Mouse (Mus musculus) embryonic fibroblast, embryonic 13.5 days (primary cell): ENCODE results near the gene Ldlrad3. TPM values are rescaled to one million over a fixed set of nuclear protein-coding genes. Genes with fewer than 3 reads are reported as not detected.

Experiments
- H3K27ac ChIP-seq: 2 replicates; pipeline ENCODE4 v1.5.1; 2012; ENCODE audit warnings: low read length, control low read depth, inconsistent platforms; ENCODE audit not compliant: insufficient read depth
- H3K4me1 ChIP-seq: 2 replicates; pipeline ENCODE4 v1.6.1; 2011; ENCODE audit warnings: low read length; ENCODE audit not compliant: control insufficient read depth, insufficient read depth
- H3K4me3 ChIP-seq: 2 replicates; pipeline ENCODE4 v1.5.1; 2011; ENCODE audit warnings: mild to moderate bottlenecking, control low read depth, low read length; ENCODE audit not compliant: insufficient read depth
- CTCF ChIP-seq: IDR thresholded peaks from 2 replicates; pipeline ENCODE4 v1.5.1; 2011; ENCODE audit warnings: mild to moderate bottlenecking, control low read depth, low read length, moderate library complexity, borderline replicate concordance; ENCODE audit not compliant: insufficient read depth
- POLR2A ChIP-seq: IDR thresholded peaks from 2 replicates; pipeline ENCODE4 v1.6.1; 2011; ENCODE audit warnings: low read depth, mild to moderate bottlenecking, control low read depth, low read length, moderate library complexity
- polyA plus RNA-seq: library from polyadenylated mRNA; stranded (reverse); fragments of >200 nt; gene quantifications from 2 replicates; pipeline ENCODE4 v1.2.4, GENCODE M21; 2011; ENCODE audit warnings: low read depth; ENCODE audit not compliant: missing spikeins, insufficient read length

Ldlrad3 gene
- polyA plus RNA-seq, 1 experiment: 19.6 TPM

GRCm38 (mm10) chr2:102020546-102020945 lies 165.6 kb downstream of the Ldlrad3 start:
- no peak for TF ChIP-seq CTCF
- no peak for TF ChIP-seq POLR2A
- H3K27ac ChIP-seq: no peak overlapping the region
- no peaks in the 10 kb centered on the region for H3K4me1 ChIP-seq

GRCm38 (mm10) chr2:102014538-102015113 lies 171.6 kb downstream of the Ldlrad3 start:
- H3K27ac ChIP-seq: no peak overlapping the region
- no peak overlapping the region for H3K4me3 ChIP-seq
- TF ChIP-seq POLR2A (no peak), CTCF (no peak)
- no peaks in the 10 kb centered on the region for H3K4me1 ChIP-seq

More at GRCm38 (mm10) chr2:102020546-102020945, 165.6 kb downstream of the Ldlrad3 start:
- H3K4me3 ChIP-seq: no peak overlapping the region

GRCm38 (mm10) chr2:102011311-102011975 lies 174.7 kb downstream of the Ldlrad3 start:
- Histone ChIP-seq H3K4me3 (no peak overlapping the region), H3K4me1 (peaks cover under 1% of the 10 kb centered on the region; the same call in 1 of the 2 replicates), H3K27ac (no peak overlapping the region)
- TF ChIP-seq CTCF: no peak
- TF ChIP-seq POLR2A: no peak

- no peak for TF ChIP-seq POLR2A
- no peak for TF ChIP-seq CTCF
- Histone ChIP-seq H3K27ac (no peak overlapping the region), H3K4me1 (peaks cover 8% of the 10 kb centered on the region), H3K4me3 (no peak overlapping the region)
Observed at GRCm38 (mm10) chr2:102009766-102010265, 176.4 kb downstream of the Ldlrad3 start.

GRCm38 (mm10) chr2:102006143-102006542 lies 180.0 kb downstream of the Ldlrad3 start:
- H3K4me1 ChIP-seq: peaks cover 21% of the 10 kb centered on the region
- no peak overlapping the region for H3K4me3 ChIP-seq
- peak overlapping the region; percentile 8; the same call in 1 of the 2 replicates for H3K27ac ChIP-seq
- TF ChIP-seq CTCF: no peak
- no peak for TF ChIP-seq POLR2A

GRCm38 (mm10) chr2:102005377-102006007 lies 180.7 kb downstream of the Ldlrad3 start:
- H3K27ac ChIP-seq: peak overlapping the region; percentile 8; the same call in 1 of the 2 replicates
- H3K4me1 ChIP-seq: peaks cover 21% of the 10 kb centered on the region
- no peak for TF ChIP-seq CTCF
- no peak for TF ChIP-seq POLR2A
- H3K4me3 ChIP-seq: no peak overlapping the region

- peaks cover 21% of the 10 kb centered on the region for H3K4me1 ChIP-seq
- no peak for TF ChIP-seq POLR2A
- TF ChIP-seq CTCF: no peak
- no peak overlapping the region for H3K27ac ChIP-seq
- H3K4me3 ChIP-seq: no peak overlapping the region
Observed at GRCm38 (mm10) chr2:102003776-102004264, 182.4 kb downstream of the Ldlrad3 start.

- H3K27ac ChIP-seq: peak overlapping the region; percentile 5; the same call in 1 of the 2 replicates
- no peak overlapping the region for H3K4me3 ChIP-seq
- peaks cover 24% of the 10 kb centered on the region for H3K4me1 ChIP-seq
- TF ChIP-seq POLR2A: no peak
- no peak for TF ChIP-seq CTCF
Observed at GRCm38 (mm10) chr2:102002974-102003775, 183.0 kb downstream of the Ldlrad3 start.

GRCm38 (mm10) chr2:102002408-102002973 lies 183.7 kb downstream of the Ldlrad3 start:
- H3K4me1 ChIP-seq: peaks cover 24% of the 10 kb centered on the region
- TF ChIP-seq POLR2A (no peak), CTCF (no peak)
- H3K27ac ChIP-seq: peak overlapping the region; percentile 5; the same call in 1 of the 2 replicates

More at GRCm38 (mm10) chr2:102002408-102002973, 183.7 kb downstream of the Ldlrad3 start:
- no peak overlapping the region for H3K4me3 ChIP-seq
